Mouse (Mus musculus): ENCODE measurements around the gene Slc11a2.

DNA sequence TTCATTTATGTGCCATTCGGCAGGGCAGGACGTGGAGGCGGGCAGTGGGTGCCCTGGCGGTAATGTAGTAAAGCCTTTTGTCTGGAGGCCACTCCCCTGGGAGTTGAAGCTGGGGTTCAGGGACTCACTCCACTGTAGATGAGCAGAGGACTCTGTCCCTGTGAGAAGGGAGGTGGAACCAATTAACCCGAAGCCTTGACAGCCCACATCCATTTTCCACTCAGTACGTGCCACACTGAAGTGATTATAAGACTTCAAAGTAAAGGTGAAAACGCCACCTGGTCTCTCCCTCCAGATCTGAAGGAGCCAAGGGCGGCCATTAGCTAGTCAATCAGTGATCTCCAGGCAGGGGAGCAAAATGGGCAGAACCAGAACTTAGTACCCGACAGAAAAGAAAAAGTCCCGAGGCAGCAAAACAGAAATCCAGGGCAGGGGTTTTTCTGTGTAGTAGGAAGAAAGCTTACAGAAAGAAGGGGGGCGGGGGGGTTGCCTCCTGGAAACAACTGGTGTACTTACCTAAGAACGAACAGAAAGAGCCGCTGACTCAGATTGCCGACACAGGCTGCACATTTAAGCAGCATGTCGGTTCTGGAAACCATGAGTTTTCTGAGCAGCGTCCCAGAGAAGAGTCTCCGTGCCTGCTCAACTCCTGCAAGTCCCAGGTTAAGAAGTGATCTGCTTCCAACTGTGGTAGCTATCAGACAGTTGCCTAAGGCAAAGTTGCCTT lies at the start of gene Slc11a2:
- TF ChIP-seq CTCF (conservative IDR thresholded peaks at IDR 0.05; ENCODE audit: low read length) = no peak
- no peak for TF ChIP-seq POU5F1 (IDR thresholded peaks at IDR 0.05; ENCODE audit: borderline replicate concordance, low read length)

Measured in E14TG2a.4 (cell line).